Mouse (Mus musculus): Measurements from ENCODE around the gene Pptc7.

Gene Pptc7

GRCm38 (mm10) chr5:122291553-122292339, 7.6 kb downstream of the Pptc7 start:
- in situ Hi-C loops (cut with MboI; ENCODE audit: unreplicated experiment in 2 of 2): no loop called here

GRCm38 (mm10) chr5:122293131-122293530, 9.0 kb downstream of the Pptc7 start:
- in situ Hi-C loops (cut with MboI; ENCODE audit: unreplicated experiment in 2 of 2): no loop called here

GRCm38 (mm10) chr5:122294219-122294735, 10.1 kb downstream of the Pptc7 start:
- in situ Hi-C loops (cut with MboI; ENCODE audit: unreplicated experiment in 2 of 2): no loop called here

GRCm38 (mm10) chr5:122295113-122295935, 11.2 kb downstream of the Pptc7 start:
- in situ Hi-C loops (cut with MboI; ENCODE audit: unreplicated experiment in 2 of 2): no loop called here

- in situ Hi-C loops (cut with MboI; ENCODE audit: unreplicated experiment in 2 of 2): no loop called here
Observed at GRCm38 (mm10) chr5:122300071-122300518, 15.9 kb downstream of the Pptc7 start.

GRCm38 (mm10) chr5:122302810-122303745, 18.9 kb downstream of the Pptc7 start:
- in situ Hi-C loops (cut with MboI; ENCODE audit: unreplicated experiment in 2 of 2): no loop called here

- in situ Hi-C loops (cut with MboI; ENCODE audit: unreplicated experiment in 2 of 2): no loop called here
Observed at GRCm38 (mm10) chr5:122303937-122304336, 19.8 kb downstream of the Pptc7 start.

- in situ Hi-C loops (cut with MboI; ENCODE audit: unreplicated experiment in 2 of 2): no loop called here
Observed at GRCm38 (mm10) chr5:122304541-122304940, 20.4 kb downstream of the Pptc7 start.

- in situ Hi-C loops (cut with MboI; ENCODE audit: unreplicated experiment in 2 of 2): no loop called here
Observed at GRCm38 (mm10) chr5:122305472-122305871, 21.3 kb downstream of the Pptc7 start.

- in situ Hi-C loops (cut with MboI; ENCODE audit: unreplicated experiment in 2 of 2): no loop called here
Observed at GRCm38 (mm10) chr5:122306536-122306935, 22.4 kb downstream of the Pptc7 start.

- in situ Hi-C loops (cut with MboI; ENCODE audit: unreplicated experiment in 2 of 2): no loop called here
Observed at GRCm38 (mm10) chr5:122310699-122311098, 26.5 kb downstream of the Pptc7 start.

GRCm38 (mm10) chr5:122311692-122312091, 27.5 kb downstream of the Pptc7 start:
- in situ Hi-C loops (cut with MboI; ENCODE audit: unreplicated experiment in 2 of 2): no loop called here

GRCm38 (mm10) chr5:122312346-122312745, 28.2 kb downstream of the Pptc7 start:
- in situ Hi-C loops (cut with MboI; ENCODE audit: unreplicated experiment in 2 of 2): no loop called here

GRCm38 (mm10) chr5:122312942-122313684, 28.9 kb downstream of the Pptc7 start:
- in situ Hi-C loops (cut with MboI; ENCODE audit: unreplicated experiment in 2 of 2): no loop called here

- in situ Hi-C loops (cut with MboI; ENCODE audit: unreplicated experiment in 2 of 2): loop anchor here (5.0 kb wide), 2 partner anchors 33 to 48 kb away; partner anchors contain the start of gene Pptc7 (in 1 of the 2)
Observed at GRCm38 (mm10) chr5:122314966-122315667, 31.0 kb downstream of the Pptc7 start.

- in situ Hi-C loops (cut with MboI; ENCODE audit: unreplicated experiment in 2 of 2): loop anchor here (5.0 kb wide), 2 partner anchors 35 to 50 kb away; partner anchors contain the start of gene Pptc7 (in 1 of the 2)
Observed at GRCm38 (mm10) chr5:122317329-122318045, 33.3 kb downstream of the Pptc7 start.

GRCm38 (mm10) chr5:122318100-122318499, 33.9 kb downstream of the Pptc7 start:
- in situ Hi-C loops (cut with MboI; ENCODE audit: unreplicated experiment in 2 of 2): loop anchor here (5.0 kb wide), 2 partner anchors 36 to 51 kb away; partner anchors contain the start of gene Pptc7 (in 1 of the 2)

GRCm38 (mm10) chr5:122318976-122319375, 34.8 kb downstream of the Pptc7 start:
- in situ Hi-C loops (cut with MboI; ENCODE audit: unreplicated experiment in 2 of 2): loop anchor here (5.0 kb wide), 2 partner anchors 37 to 52 kb away; partner anchors contain the start of gene Pptc7 (in 1 of the 2)
